Mouse (Mus musculus) olfactory bulb, adult 2 months (tissue): ENCODE results near the gene Abcc10. TPM values are rescaled to one million over a fixed set of nuclear protein-coding genes. Genes with fewer than 3 reads are reported as not detected.

ENCODE experiments used
- H3K27ac ChIP-seq: fragments of 200-500 bp; 2 replicates; pipeline ENCODE4 v1.5.1; 2012; ENCODE audit warnings: low read depth, low read length; ENCODE audit not compliant: insufficient read depth
- H3K4me1 ChIP-seq: fragments of 200-500 bp; 2 replicates; pipeline ENCODE4 v1.6.1; 2012; ENCODE audit warnings: low read length; ENCODE audit not compliant: control insufficient read depth, insufficient read depth
- H3K4me3 ChIP-seq: fragments of 200-500 bp; 2 replicates; pipeline ENCODE4 v1.5.1; 2012; ENCODE audit warnings: mild to moderate bottlenecking, low read depth, low read length, moderate library complexity; ENCODE audit not compliant: insufficient read depth
- CTCF ChIP-seq: fragments of 200-500 bp; IDR thresholded peaks from 2 replicates; pipeline ENCODE4 v1.5.1; 2012; ENCODE audit warnings: low read depth, mild to moderate bottlenecking, low read length, moderate library complexity; ENCODE audit not compliant: insufficient read depth
- POLR2A ChIP-seq: fragments of 200-500 bp; IDR thresholded peaks from 2 replicates; pipeline ENCODE4 v1.6.1; 2012; ENCODE audit warnings: mild to moderate bottlenecking, low read depth, low read length, moderate library complexity; ENCODE audit not compliant: insufficient read depth
- WGBS: fragments of 180-500 bp; shearing (Covaris S2); methylation state at CpG from one replicate; pipeline ENCODE4 v1.1.7; 2018; 5-methylcytosine and 5-hydroxymethylcytosine counted together
- polyA plus RNA-seq: library from polyadenylated mRNA; stranded (reverse); fragments of >200 nt; gene quantifications from 2 replicates; pipeline ENCODE4 v1.2.4, GENCODE M21; 2012; ENCODE audit warnings: low replicate concordance; ENCODE audit not compliant: missing spikeins, insufficient read depth, insufficient read length

Abcc10 gene
- polyA plus RNA-seq, 1 experiment: not detected

- Histone ChIP-seq H3K4me3 (no peak overlapping the region), H3K27ac (no peak overlapping the region), H3K4me1 (no peaks in the 10 kb centered on the region)
- whole genome bisulfite sequencing: 73% methylated on average over 6 of the region's 6 CpGs
- TF ChIP-seq CTCF (no peak), POLR2A (no peak)
Measured at GRCm38 (mm10) chr17:46320492-46320891, 7.7 kb downstream of the Abcc10 start.

GRCm38 (mm10) chr17:46315813-46316212, 12.3 kb downstream of the Abcc10 start:
- TF ChIP-seq POLR2A (no peak), CTCF (no peak)
- no peak overlapping the region for H3K27ac ChIP-seq
- no peak overlapping the region for H3K4me3 ChIP-seq
- no peaks in the 10 kb centered on the region for H3K4me1 ChIP-seq
- 93% methylated on average over 10 of the region's 10 CpGs for WGBS

- WGBS: 82% methylated on average over 9 of the region's 9 CpGs
- no peaks in the 10 kb centered on the region for H3K4me1 ChIP-seq
- no peak for TF ChIP-seq POLR2A
- TF ChIP-seq CTCF: no peak
- H3K4me3 ChIP-seq: no peak overlapping the region
- no peak overlapping the region for H3K27ac ChIP-seq
Measured at GRCm38 (mm10) chr17:46313135-46313715, 14.9 kb downstream of the Abcc10 start.

- WGBS: 81% methylated on average over 10 of the region's 10 CpGs
- Histone ChIP-seq H3K4me1 (no peaks in the 10 kb centered on the region), H3K27ac (no peak overlapping the region), H3K4me3 (no peak overlapping the region)
- TF ChIP-seq POLR2A (no peak), CTCF (no peak)
Measured at GRCm38 (mm10) chr17:46310515-46310914, 17.6 kb downstream of the Abcc10 start.

GRCm38 (mm10) chr17:46309835-46310234, 18.3 kb downstream of the Abcc10 start:
- TF ChIP-seq CTCF (no peak), POLR2A (no peak)
- WGBS: 84% methylated on average over 12 of the region's 12 CpGs
- H3K4me1 ChIP-seq: no peaks in the 10 kb centered on the region
- H3K27ac ChIP-seq: no peak overlapping the region
- no peak overlapping the region for H3K4me3 ChIP-seq

GRCm38 (mm10) chr17:46306956-46307355, 21.2 kb downstream of the Abcc10 start:
- H3K4me3 ChIP-seq: no peak overlapping the region
- 90% methylated on average over 15 of the region's 15 CpGs for WGBS
- peaks cover 6% of the 10 kb centered on the region for H3K4me1 ChIP-seq
- H3K27ac ChIP-seq: no peak overlapping the region
- TF ChIP-seq CTCF: no peak
- TF ChIP-seq POLR2A: no peak

- peaks cover 10% of the 10 kb centered on the region for H3K4me1 ChIP-seq
- TF ChIP-seq POLR2A (no peak), CTCF (no peak)
Measured at GRCm38 (mm10) chr17:46304184-46304583, 24.0 kb downstream of the Abcc10 start.

GRCm38 (mm10) chr17:46301892-46302291, 26.3 kb downstream of the Abcc10 start:
- 65% methylated on average over 12 of the region's 12 CpGs for WGBS
- TF ChIP-seq CTCF (no peak), POLR2A (no peak)
- Histone ChIP-seq H3K27ac (no peak overlapping the region), H3K4me3 (no peak overlapping the region), H3K4me1 (peaks cover 27% of the 10 kb centered on the region)

More at GRCm38 (mm10) chr17:46304184-46304583, 24.0 kb downstream of the Abcc10 start:
- Histone ChIP-seq H3K27ac (no peak overlapping the region), H3K4me3 (no peak overlapping the region)
- 92% methylated on average over 9 of the region's 9 CpGs for WGBS

- Histone ChIP-seq H3K4me1 (peaks cover 29% of the 10 kb centered on the region), H3K4me3 (peak overlapping the region; percentile 65), H3K27ac (no peak overlapping the region)
- under 1% methylated on average over 48 of the region's 48 CpGs for WGBS
- peak; percentile 89 for TF ChIP-seq CTCF
- TF ChIP-seq POLR2A: no peak
Measured at GRCm38 (mm10) chr17:46298220-46298913, 29.8 kb downstream of the Abcc10 start.
